In the genomic region with DNA sequence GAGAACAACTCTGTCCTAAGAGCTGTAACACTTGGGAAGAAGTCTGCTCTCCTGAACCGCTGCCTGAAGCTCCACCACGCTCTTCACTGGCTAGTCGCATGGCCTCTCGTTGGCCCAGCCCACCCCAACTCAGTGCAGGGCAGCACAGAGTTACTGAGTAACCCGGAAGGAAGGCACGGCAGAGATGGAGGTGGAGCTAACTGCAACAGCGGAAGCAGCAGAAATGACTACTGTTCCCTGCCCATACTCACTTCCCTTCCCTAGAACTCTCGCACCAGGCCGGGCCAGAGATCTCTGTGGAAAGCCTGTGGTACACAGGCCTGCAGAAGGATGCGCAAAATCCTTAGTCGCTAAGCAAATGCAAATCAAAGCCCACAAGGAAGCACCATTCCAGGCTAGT, we compare ENCODE assay signal across 12 mouse cellular contexts. TPM values are rescaled to one million over a fixed set of nuclear protein-coding genes. Genes with fewer than 3 reads are reported as not detected.
DNase-seq lines count a peak whose midpoint lies in the region; ATAC-seq and TF ChIP-seq lines count a peak whose summit lies in the region.
"Had no signal": no experiment of that assay in that cellular context is flagged by ENCODE, and none has a peak within 500 bp of the region (broad histone marks: within the 10 kb centered on the region; RNA-seq: fewer than 3 reads in every experiment).

No protein-coding gene starts in this region.

- no peak for DNase-seq in heart, adult 9 months (ENCODE audit: low spot score in 2 of 2)
- peak; percentile 28 for DNase-seq in kidney, adult 18-20 months
- peak; percentile 41 for DNase-seq in liver, postnatal 0 days
- peak; percentile 11 for DNase-seq in thymus, postnatal 25 days
- DNase-seq in cerebellum, adult 9-11 months = no peak
- no peak for DNase-seq in layer of hippocampus, adult 9-10 months (ENCODE audit: low spot score)
- no peak for DNase-seq in frontal cortex, postnatal 25 days (ENCODE audit: low spot score in 2 of 2)
- DNase-seq: cerebellum, adult 9-10 months had no signal

- no peak overlapping the region for H3K27ac ChIP-seq in heart, embryonic 11.5 days (ENCODE audit: low read depth, low read length)
- H3K27ac ChIP-seq in liver, postnatal 0 days (ENCODE audit: low read depth) = no peak overlapping the region

- no peak overlapping the region for H3K4me2 ChIP-seq in heart, embryonic 11.5 days
- H3K4me2 ChIP-seq in liver, postnatal 0 days (ENCODE audit: low read depth, low read length) = 0 out of 2 replicates have a peak overlapping the region, but pooled peaks have one; percentile 6

- no peaks in the 10 kb centered on the region for H3K36me3 ChIP-seq in heart, embryonic 11.5 days (ENCODE audit: control insufficient read depth, insufficient read depth, low read length)
- H3K36me3 ChIP-seq in liver, postnatal 0 days (replicated peaks; ENCODE audit: insufficient read depth, low read length) = no peaks in the 10 kb centered on the region
- H3K36me3 ChIP-seq: G1E had no signal

- no peak overlapping the region for H3K9ac ChIP-seq in heart, embryonic 11.5 days (ENCODE audit: low read depth, low read length)
- H3K9ac ChIP-seq in liver, postnatal 0 days (replicated peaks) = no peak overlapping the region

- H3K9me3 ChIP-seq in heart, embryonic 11.5 days (replicated peaks; ENCODE audit: control insufficient read depth, low read length) = no peaks in the 10 kb centered on the region
- no peaks in the 10 kb centered on the region for H3K9me3 ChIP-seq in liver, postnatal 0 days (ENCODE audit: low read length)
- H3K9me3 ChIP-seq: G1E had no signal

- no peak for TF ChIP-seq EP300 in liver, postnatal 0 days (IDR thresholded peaks at IDR 0.05; ENCODE audit: low read depth)

- ATAC-seq in heart, embryonic 11.5 days (replicated peaks; ENCODE audit: insufficient number of reproducible peaks, low FRiP score, low TSS enrichment) = peak; percentile 39; the same call in 1 of the 2 replicates
- ATAC-seq in liver, postnatal 0 days = peak; percentile 61; the same call in 1 of the 2 replicates

- H3K4me1 ChIP-seq in heart, embryonic 11.5 days (ENCODE audit: control insufficient read depth, insufficient read depth, low read length) = no peaks in the 10 kb centered on the region
- H3K4me1 ChIP-seq in liver, postnatal 0 days (ENCODE audit: insufficient read depth) = 0 out of 2 replicates have a peak, but pooled peaks cover 4% of the 10 kb centered on the region

- H3K27me3 ChIP-seq in heart, embryonic 11.5 days (ENCODE audit: control insufficient read depth, insufficient read depth, low read length) = no peaks in the 10 kb centered on the region
- no peaks in the 10 kb centered on the region for H3K27me3 ChIP-seq in liver, postnatal 0 days (ENCODE audit: insufficient read depth, low read length)

- no peak overlapping the region for H3K4me3 ChIP-seq in heart, embryonic 11.5 days (ENCODE audit: low read depth, low read length)
- no peak overlapping the region for H3K4me3 ChIP-seq in liver, postnatal 0 days (ENCODE audit: low read depth, low read length)

- 52% methylated on average over 11 of the region's 11 CpGs for WGBS in heart, embryonic 11.5 days (ENCODE audit: insufficient replicate concordance)
- WGBS in liver, postnatal 0 days (ENCODE audit: insufficient replicate concordance) = 32% methylated on average over 11 of the region's 11 CpGs

- TF ChIP-seq CTCF in liver, postnatal 0 days (IDR thresholded peaks at IDR 0.05; ENCODE audit: low read depth) = no peak

RNA-seq across cellular contexts. Expression of a gene that starts 4.4 kb away (rescaled TPM):
- not detected in 2 replicates for polyA plus RNA-seq in heart, embryonic 11.5 days (2014; fragmentation: Nextera tagmentation; extraction: Ambion mirVana)
- polyA plus RNA-seq in liver, postnatal 0 days (2015; fragmentation: Nextera tagmentation; extraction: Ambion mirVana) = not detected in 2 replicates
- polyA plus RNA-seq: G1E; neural tube, embryonic 14.5 days had no signal

RNA-seq across cellular contexts. Expression of a gene that starts 5.0 kb away (rescaled TPM):
- polyA plus RNA-seq in heart, embryonic 11.5 days (2014; fragmentation: Nextera tagmentation; extraction: Ambion mirVana) = not detected in 2 replicates
- polyA plus RNA-seq in liver, postnatal 0 days (2015; fragmentation: Nextera tagmentation; extraction: Ambion mirVana) = not detected in 2 replicates
- polyA plus RNA-seq: G1E; neural tube, embryonic 14.5 days had no signal

RNA-seq across cellular contexts. Expression of a gene that starts 52.1 kb away (rescaled TPM):
- not detected in 2 replicates for polyA plus RNA-seq in heart, embryonic 11.5 days (2014; fragmentation: Nextera tagmentation; extraction: Ambion mirVana)
- not detected in 2 replicates for polyA plus RNA-seq in liver, postnatal 0 days (2015; fragmentation: Nextera tagmentation; extraction: Ambion mirVana)
- polyA plus RNA-seq: G1E; neural tube, embryonic 14.5 days had no signal

RNA-seq across cellular contexts. Expression of a gene that starts 59.9 kb away (rescaled TPM):
- not detected in 2 replicates for polyA plus RNA-seq in heart, embryonic 11.5 days (2014; fragmentation: Nextera tagmentation; extraction: Ambion mirVana)
- polyA plus RNA-seq in liver, postnatal 0 days (2015; fragmentation: Nextera tagmentation; extraction: Ambion mirVana) = not detected in 2 replicates
- polyA plus RNA-seq: G1E; gonadal fat pad, adult 2 months; neural tube, embryonic 14.5 days had no signal

Comparison
In these comparisons a context has a peak if more than half of its experiments do, and no peak if none do; other contexts are left out.
1. DNase-seq: peak in kidney, adult 18-20 months (single experiment), liver, postnatal 0 days (single experiment) and thymus, postnatal 25 days (single experiment); none in heart, adult 9 months (0 of 2), cerebellum, adult 9-11 months (single experiment), layer of hippocampus, adult 9-10 months (single experiment) and frontal cortex, postnatal 25 days (0 of 2).